Comparison of ENCODE assay signal across 16 mouse cellular contexts in the genomic region with DNA sequence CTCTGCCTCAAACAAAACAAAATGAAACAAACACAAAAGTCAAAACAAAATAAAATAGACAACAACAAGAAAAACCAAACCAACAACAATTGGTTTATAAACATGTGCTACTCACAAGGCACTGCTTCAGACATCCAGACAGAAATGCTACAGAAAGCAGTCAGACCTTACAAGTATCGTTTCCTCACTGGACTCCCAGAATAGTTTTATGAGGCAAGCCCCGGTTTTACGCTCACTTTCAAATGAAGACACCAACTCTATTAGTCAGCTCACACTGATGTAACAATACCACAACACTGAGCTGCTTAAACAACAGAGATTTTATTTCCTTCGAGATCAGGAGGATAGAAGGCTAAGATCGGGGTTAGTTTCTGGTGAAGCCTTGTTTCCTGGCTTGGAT. TPM values are rescaled to one million over a fixed set of nuclear protein-coding genes. Genes with fewer than 3 reads are reported as not detected.
"Had no signal": no experiment of that assay in that cellular context is flagged by ENCODE, and none has a peak within 500 bp of the region (broad histone marks: within the 10 kb centered on the region; RNA-seq: fewer than 3 reads in every experiment).

No protein-coding gene starts in this region.

- H3K27me3 ChIP-seq: limb, embryonic 12.5 days; liver, embryonic 13.5 days; lung, embryonic 15.5 days; neural tube, embryonic 13.5 days; stomach, embryonic 15.5 days had no signal

- DNase-seq: kidney, adult 18-20 months; kidney, postnatal 14 days; liver; liver, embryonic 13.5 days; liver, postnatal 0 days; lung, postnatal 14 days; midbrain, embryonic 14.5 days; right cerebral cortex, postnatal 14 days; thymus, adult 2 months; thymus, postnatal 25 days had no signal

- H3K4me3 ChIP-seq: limb, embryonic 12.5 days; liver, embryonic 13.5 days; lung, embryonic 15.5 days; midbrain, embryonic 10.5 days; neural tube, embryonic 13.5 days; stomach, embryonic 15.5 days had no signal

- H3K9me3 ChIP-seq: limb, embryonic 12.5 days; liver, embryonic 13.5 days; lung, embryonic 15.5 days; midbrain, embryonic 10.5 days; neural tube, embryonic 13.5 days; stomach, embryonic 15.5 days had no signal

- H3K4me1 ChIP-seq: liver, embryonic 13.5 days had no signal

- H3K36me3 ChIP-seq: limb, embryonic 12.5 days; liver, embryonic 13.5 days; lung, embryonic 15.5 days; midbrain, embryonic 10.5 days; neural tube, embryonic 13.5 days; stomach, embryonic 15.5 days had no signal

- H3K4me2 ChIP-seq: limb, embryonic 12.5 days; liver, embryonic 13.5 days; lung, embryonic 15.5 days; neural tube, embryonic 13.5 days; stomach, embryonic 15.5 days had no signal

- ATAC-seq: liver, postnatal 0 days had no signal

- H3K9ac ChIP-seq: limb, embryonic 12.5 days; liver, embryonic 13.5 days; liver, postnatal 0 days; lung, embryonic 15.5 days; neural tube, embryonic 13.5 days; stomach, embryonic 15.5 days had no signal

- H3K27ac ChIP-seq: limb, embryonic 12.5 days; liver, embryonic 13.5 days; lung, embryonic 15.5 days; stomach, embryonic 15.5 days had no signal

RNA-seq across cellular contexts. Expression of a gene that starts 0.8 kb away (rescaled TPM):
- polyA plus RNA-seq: kidney, embryonic 14.5 days; liver, embryonic 13.5 days; liver, postnatal 0 days; lung, embryonic 15.5 days had no signal
